Mouse (Mus musculus): ENCODE measurements around the gene Ifnar1. TPM values are rescaled to one million over a fixed set of nuclear protein-coding genes. Genes with fewer than 3 reads are reported as not detected.

Gene Ifnar1
- polyA plus RNA-seq, 1 experiment from 2014 or later, result 61.4 TPM

DNA sequence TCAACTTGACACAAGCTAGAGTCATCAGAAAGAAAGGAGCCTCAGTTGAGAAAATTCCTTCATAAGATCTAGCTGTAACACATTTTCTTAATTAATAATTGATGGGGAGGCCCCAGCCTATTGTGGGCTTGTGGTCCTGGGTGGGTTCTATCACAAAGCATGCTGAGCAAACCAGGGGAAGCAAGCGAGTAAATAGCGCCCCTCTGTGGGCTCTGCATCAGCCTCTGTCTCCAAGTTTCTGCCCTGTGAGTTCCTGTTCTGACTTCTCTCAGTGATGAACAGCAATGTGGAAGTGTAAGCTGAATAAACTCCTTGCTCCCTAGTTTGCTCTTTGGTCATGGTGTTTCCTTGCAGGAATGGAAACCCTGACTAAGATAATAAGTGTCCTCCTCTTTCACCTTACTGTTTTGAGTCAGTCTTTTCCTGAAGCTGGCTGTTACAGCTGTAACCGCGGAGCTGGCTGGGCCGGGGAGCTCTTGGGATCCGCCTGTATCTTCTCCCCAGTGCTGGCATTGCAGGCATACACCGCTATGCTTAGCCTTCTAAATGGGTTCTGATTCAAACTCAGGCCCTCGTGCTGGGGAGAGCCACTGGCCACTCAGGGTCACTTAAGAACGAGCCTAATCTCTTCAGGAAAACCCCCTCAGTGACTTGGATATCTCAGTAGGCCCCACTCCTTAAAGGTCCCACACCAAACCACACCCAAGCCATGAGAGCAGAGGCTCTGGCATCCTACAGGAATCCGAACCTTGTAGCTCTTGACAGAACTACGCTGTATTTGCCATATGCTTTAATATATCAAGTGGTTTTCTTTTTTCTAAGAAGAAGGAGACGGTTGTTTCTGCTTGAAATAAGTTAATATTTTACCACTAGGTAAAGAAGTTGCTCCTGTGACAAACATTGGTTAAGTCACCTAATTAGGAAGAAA lies 34.6 kb upstream of the Ifnar1 start:
- 87% methylated on average over 12 of the region's 12 CpGs for WGBS
- H3K27me3 ChIP-seq (ENCODE audit: low read depth, poor library complexity, severe bottlenecking), result no peaks in the 10 kb centered on the region
- no peak overlapping the region for H3K4me3 ChIP-seq
- no peak overlapping the region for H3K27ac ChIP-seq
- no peaks in the 10 kb centered on the region for H3K9me3 ChIP-seq (replicated peaks)
- H3K36me3 ChIP-seq, result no peaks in the 10 kb centered on the region
- no peak for DNase-seq (ENCODE audit: low spot score)
- peaks cover 7% of the 10 kb centered on the region; the same call in 1 of the 2 replicates for H3K4me1 ChIP-seq

DNA sequence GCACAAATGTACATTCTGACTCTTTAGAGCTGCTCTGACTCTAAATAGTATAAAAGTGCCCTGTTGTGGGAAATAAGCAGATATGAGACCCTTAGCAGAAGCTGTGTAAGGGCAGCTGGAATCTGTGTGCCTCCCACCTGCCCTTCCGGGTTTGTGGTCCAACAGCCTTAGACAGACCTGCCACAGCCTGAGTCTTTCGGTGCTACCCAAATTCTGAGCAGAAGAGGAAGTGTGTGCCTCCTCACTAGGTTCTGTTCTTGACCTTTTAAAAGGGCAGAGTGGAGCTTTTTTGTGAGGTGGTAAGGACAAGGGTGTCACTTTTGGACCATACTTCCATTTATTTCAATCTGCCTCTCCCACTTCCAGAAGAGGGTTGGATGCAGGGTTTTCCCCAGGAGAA lies 33.1 kb upstream of the Ifnar1 start:
- WGBS, result 90% methylated on average over 2 of the region's 2 CpGs
- Histone ChIP-seq H3K4me1 (peaks cover 7% of the 10 kb centered on the region; the same call in 1 of the 2 replicates), H3K27me3 (ENCODE audit: low read depth, poor library complexity, severe bottlenecking) (no peaks in the 10 kb centered on the region), H3K36me3 (no peaks in the 10 kb centered on the region), H3K27ac (no peak overlapping the region), H3K4me3 (no peak overlapping the region), H3K9me3 (replicated peaks) (no peaks in the 10 kb centered on the region)
- no peak for DNase-seq (ENCODE audit: low spot score)

DNA sequence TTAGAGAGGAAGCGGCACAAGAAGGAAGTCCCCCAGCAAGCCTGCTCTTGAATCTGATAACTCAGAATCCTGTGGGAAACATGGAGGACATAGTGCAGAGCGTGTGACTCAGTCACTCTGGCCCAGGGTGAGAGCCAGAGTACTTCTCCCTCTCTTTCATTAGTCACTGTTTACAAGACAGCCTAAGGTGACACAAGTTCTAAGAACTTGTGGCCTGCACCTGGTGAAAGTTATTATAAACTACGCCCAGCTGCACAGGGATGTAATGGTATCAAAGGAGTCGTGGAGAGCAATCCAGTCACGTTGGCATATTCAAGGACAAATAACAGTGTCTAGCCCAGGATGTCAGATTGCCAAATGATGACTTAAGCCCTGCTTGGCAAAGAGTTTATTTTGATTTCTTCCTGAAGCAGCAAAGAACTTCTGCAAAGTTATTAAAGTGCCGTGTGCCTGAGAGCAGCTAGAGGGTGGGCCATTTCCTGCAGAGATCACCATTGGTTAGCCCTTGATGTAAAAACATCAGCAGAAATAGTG lies 32.6 kb upstream of the Ifnar1 start:
- Histone ChIP-seq H3K4me3 (no peak overlapping the region), H3K27me3 (ENCODE audit: low read depth, poor library complexity, severe bottlenecking) (no peaks in the 10 kb centered on the region), H3K9me3 (replicated peaks) (no peaks in the 10 kb centered on the region), H3K4me1 (0 out of 2 replicates have a peak, but pooled peaks cover 3% of the 10 kb centered on the region), H3K27ac (no peak overlapping the region), H3K36me3 (no peaks in the 10 kb centered on the region)
- DNase-seq (ENCODE audit: low spot score), result no peak
- WGBS, result 77% methylated on average over 6 of the region's 6 CpGs

DNA sequence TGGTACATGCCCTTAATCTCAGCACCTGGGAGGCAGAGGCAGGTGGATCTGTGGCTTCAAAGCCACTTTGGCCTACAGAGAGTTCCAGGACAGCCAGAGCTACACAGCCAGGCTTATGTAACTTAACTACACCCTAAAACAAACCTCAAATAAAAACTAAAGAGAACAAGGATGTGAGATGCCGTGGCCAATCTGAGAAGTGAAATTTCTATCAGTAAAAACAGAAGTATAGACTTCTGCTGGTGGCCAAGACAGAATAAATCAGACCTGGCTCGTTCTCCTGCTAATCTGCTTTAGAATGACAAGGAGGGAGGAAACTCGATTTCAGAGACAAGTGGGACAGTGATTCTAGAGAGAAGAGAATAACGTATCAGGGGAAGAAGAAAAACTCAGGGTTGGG lies 29.2 kb upstream of the Ifnar1 start:
- Histone ChIP-seq H3K4me1 (0 out of 2 replicates have a peak, but pooled peaks cover 3% of the 10 kb centered on the region), H3K4me3 (no peak overlapping the region), H3K27me3 (ENCODE audit: low read depth, poor library complexity, severe bottlenecking) (no peaks in the 10 kb centered on the region), H3K27ac (no peak overlapping the region), H3K36me3 (no peaks in the 10 kb centered on the region), H3K9me3 (replicated peaks) (no peaks in the 10 kb centered on the region)
- no peak for DNase-seq (ENCODE audit: low spot score)
- 78% methylated on average over 4 of the region's 4 CpGs for WGBS

DNA sequence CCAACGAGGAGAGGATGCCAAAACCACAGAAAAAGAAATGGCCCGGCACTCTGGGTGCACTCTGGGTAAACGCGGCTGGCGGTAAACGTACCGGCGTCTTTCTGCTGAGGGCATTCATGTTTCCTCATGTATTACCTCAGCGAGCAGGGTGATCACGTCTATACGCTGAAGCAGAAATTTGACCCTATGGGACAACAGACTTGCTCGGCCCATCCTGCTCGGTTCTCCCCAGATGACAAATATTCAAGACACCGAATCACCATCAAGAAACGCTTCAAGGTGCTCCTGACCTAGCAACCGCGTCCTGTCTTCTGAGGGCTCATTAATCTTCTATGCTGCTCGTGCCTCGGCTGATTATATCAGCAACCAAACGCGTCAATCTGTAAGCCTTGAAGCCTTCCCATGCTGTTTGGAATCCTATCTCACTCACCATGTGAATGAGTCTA lies 26.7 kb upstream of the Ifnar1 start:
- H3K4me3 ChIP-seq, result no peak overlapping the region
- WGBS, result 82% methylated on average over 21 of the region's 21 CpGs
- no peaks in the 10 kb centered on the region for H3K36me3 ChIP-seq
- no peak for DNase-seq (ENCODE audit: low spot score)
- H3K27me3 ChIP-seq (ENCODE audit: low read depth, poor library complexity, severe bottlenecking), result no peaks in the 10 kb centered on the region
- H3K9me3 ChIP-seq (replicated peaks), result no peaks in the 10 kb centered on the region
- H3K4me1 ChIP-seq, result peaks cover 6% of the 10 kb centered on the region
- H3K27ac ChIP-seq, result no peak overlapping the region

DNA sequence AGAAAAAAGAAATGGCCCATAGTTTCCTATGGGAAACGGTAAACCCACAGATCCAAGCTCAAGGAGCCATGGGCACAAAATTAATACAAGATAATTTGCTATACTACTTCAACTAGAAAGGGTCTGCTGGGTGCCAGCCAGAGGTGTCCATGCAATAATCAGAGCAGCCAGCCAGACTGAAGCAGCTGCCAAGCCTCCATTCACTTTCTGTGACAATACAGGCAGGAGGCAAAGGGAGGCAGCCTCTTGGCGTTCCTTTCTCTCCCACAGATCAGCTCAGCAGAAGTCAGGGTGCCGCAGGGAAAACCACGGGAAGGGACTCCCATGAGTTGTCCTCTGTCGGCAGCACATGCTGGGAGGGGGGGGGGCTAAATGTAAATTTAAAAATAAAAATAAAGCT lies 26.1 kb upstream of the Ifnar1 start:
- Histone ChIP-seq H3K27me3 (ENCODE audit: low read depth, poor library complexity, severe bottlenecking) (no peaks in the 10 kb centered on the region), H3K4me3 (no peak overlapping the region), H3K9me3 (replicated peaks) (no peaks in the 10 kb centered on the region), H3K36me3 (no peaks in the 10 kb centered on the region), H3K4me1 (peaks cover 6% of the 10 kb centered on the region), H3K27ac (no peak overlapping the region)
- WGBS, result 76% methylated on average over 5 of the region's 5 CpGs
- DNase-seq (ENCODE audit: low spot score), result no peak

DNA sequence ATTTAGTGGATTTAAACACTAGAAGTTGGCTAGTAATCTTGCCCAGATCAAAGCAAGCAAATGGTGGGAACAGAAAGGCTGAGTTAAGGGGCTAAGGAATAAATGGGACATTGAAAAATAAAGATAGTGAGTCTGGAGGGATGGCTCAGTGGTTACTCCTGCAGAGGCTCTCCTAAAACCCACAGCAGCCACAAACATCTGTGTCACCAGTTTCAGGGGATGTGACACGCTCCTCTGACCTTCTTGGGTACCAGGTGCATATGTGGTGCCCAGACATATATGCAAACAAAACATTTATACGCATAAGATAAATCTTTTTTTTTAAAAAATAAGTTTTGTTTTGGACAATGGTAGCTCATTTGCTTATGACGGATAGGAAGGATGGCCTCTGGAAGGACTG lies 25.6 kb upstream of the Ifnar1 start:
- no peak for DNase-seq (ENCODE audit: low spot score)
- 92% methylated on average over 3 of the region's 3 CpGs for WGBS

DNA sequence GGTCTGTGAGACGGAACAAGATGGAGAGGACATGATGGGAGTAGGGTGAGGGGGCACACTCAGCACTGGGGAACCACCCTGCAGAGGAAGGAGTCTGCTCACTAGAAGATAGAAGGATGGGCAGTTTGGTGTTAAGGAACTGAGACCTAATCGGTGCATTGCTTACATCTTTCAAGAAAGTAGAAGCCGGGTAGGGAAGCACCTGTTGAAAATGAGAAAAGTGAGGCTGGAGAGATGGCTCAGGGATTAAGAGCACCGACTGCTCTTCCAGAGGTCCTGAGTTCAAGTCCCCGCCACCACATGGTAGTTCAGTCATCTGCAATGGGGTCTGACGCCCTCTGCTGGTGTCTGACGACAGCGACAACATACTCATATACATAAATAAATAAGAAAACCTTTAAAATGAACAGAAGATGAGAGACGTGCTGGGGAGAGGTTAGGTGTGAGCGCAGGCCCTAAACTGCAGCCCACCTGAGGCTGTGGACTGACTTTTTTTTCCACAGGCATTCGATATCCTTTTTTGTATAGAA lies 25.1 kb upstream of the Ifnar1 start:
- Histone ChIP-seq H3K36me3 (no peaks in the 10 kb centered on the region), H3K4me3 (no peak overlapping the region), H3K9me3 (replicated peaks) (no peaks in the 10 kb centered on the region), H3K27me3 (ENCODE audit: low read depth, poor library complexity, severe bottlenecking) (no peaks in the 10 kb centered on the region), H3K27ac (no peak overlapping the region), H3K4me1 (peaks cover 13% of the 10 kb centered on the region)
- WGBS, result 73% methylated on average over 11 of the region's 11 CpGs
- DNase-seq (ENCODE audit: low spot score), result no peak

More for the DNA sequence above, 25.6 kb upstream of the Ifnar1 start:
- no peaks in the 10 kb centered on the region for H3K27me3 ChIP-seq (ENCODE audit: low read depth, poor library complexity, severe bottlenecking)
- H3K4me1 ChIP-seq, result peaks cover 9% of the 10 kb centered on the region
- no peak overlapping the region for H3K27ac ChIP-seq
- no peak overlapping the region for H3K4me3 ChIP-seq
- H3K9me3 ChIP-seq (replicated peaks), result no peaks in the 10 kb centered on the region
- no peaks in the 10 kb centered on the region for H3K36me3 ChIP-seq

DNA sequence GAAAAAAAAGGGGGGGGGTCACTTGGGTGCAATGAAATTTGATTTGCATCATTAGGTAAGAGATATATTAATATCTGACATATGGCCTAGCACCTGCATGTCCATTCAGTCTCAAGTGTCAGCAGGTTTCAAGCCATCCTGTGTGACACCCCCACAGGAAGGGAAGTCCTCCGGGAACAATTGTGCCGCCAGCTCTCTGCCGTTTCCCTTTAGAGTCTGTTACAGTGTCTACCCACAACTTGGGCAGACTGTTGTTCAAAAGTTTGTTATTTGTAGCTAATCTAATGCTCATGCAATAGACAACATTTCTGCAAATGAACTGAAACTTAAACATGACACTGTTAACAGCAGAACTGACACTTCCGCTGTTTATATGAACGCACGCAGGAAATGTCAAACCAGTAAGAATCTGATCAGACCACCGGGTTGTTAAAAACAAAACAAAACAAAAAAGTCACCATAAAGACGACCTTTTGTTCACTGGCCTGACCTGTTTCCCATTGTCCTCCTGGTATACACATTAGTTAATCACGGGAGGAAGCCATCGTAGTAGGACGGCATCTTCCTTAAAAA lies 23.9 kb upstream of the Ifnar1 start:
- WGBS, result 80% methylated on average over 11 of the region's 11 CpGs
- no peak for DNase-seq (ENCODE audit: low spot score)
- no peak overlapping the region for H3K27ac ChIP-seq
- no peak overlapping the region for H3K4me3 ChIP-seq
- no peaks in the 10 kb centered on the region for H3K36me3 ChIP-seq
- no peaks in the 10 kb centered on the region for H3K27me3 ChIP-seq (ENCODE audit: low read depth, poor library complexity, severe bottlenecking)
- H3K9me3 ChIP-seq (replicated peaks), result no peaks in the 10 kb centered on the region
- peaks cover 23% of the 10 kb centered on the region for H3K4me1 ChIP-seq

DNA sequence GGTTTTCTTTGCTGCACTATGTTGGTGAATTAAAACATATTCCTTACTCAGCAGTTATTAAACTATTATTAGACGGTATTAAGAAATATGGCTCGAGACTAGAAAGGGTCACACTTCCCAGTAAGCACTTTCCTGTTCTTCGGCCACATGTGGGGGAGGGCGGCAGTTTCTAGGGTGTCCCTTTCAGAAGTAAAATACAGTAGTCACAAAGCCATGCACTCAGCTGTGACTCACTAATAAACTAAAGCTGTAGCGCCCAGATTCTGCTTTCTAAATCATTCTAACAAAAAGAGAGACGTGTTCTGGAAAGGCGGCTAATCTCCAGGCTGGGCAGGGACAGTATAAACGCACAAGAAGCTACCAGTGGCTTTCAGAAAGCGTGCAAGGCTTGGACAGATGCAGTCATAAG lies 23.3 kb upstream of the Ifnar1 start:
- Histone ChIP-seq H3K27ac (no peak overlapping the region), H3K4me3 (no peak overlapping the region), H3K4me1 (peaks cover 30% of the 10 kb centered on the region), H3K9me3 (replicated peaks) (no peaks in the 10 kb centered on the region), H3K27me3 (ENCODE audit: low read depth, poor library complexity, severe bottlenecking) (no peaks in the 10 kb centered on the region), H3K36me3 (no peaks in the 10 kb centered on the region)
- DNase-seq (ENCODE audit: low spot score), result no peak
- 68% methylated on average over 9 of the region's 9 CpGs for WGBS

DNA sequence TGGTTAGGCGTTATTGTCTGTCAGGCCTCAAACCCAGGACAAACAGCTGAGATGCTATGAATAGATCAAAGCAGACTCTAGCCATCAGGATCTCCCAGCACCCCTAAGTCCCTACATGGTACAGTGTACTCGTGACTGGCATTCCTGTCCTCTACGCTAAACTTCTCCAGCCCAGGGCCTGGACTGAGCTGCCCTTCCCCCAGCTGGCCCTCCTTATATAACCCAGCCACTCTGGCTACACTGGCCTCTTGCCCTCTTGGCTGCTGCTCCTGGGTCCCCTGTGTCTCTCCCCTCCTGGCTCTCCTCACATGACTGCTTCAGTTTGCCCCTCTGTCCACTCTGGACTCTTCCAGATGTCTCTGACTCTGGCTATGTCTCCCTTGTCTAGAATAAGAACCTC lies 22.4 kb upstream of the Ifnar1 start:
- DNase-seq (ENCODE audit: low spot score), result no peak
- Histone ChIP-seq H3K4me3 (no peak overlapping the region), H3K36me3 (no peaks in the 10 kb centered on the region), H3K4me1 (peaks cover 32% of the 10 kb centered on the region), H3K9me3 (replicated peaks) (no peaks in the 10 kb centered on the region), H3K27ac (no peak overlapping the region), H3K27me3 (ENCODE audit: low read depth, poor library complexity, severe bottlenecking) (no peaks in the 10 kb centered on the region)
- 73% methylated on average over 3 of the region's 3 CpGs for WGBS

DNA sequence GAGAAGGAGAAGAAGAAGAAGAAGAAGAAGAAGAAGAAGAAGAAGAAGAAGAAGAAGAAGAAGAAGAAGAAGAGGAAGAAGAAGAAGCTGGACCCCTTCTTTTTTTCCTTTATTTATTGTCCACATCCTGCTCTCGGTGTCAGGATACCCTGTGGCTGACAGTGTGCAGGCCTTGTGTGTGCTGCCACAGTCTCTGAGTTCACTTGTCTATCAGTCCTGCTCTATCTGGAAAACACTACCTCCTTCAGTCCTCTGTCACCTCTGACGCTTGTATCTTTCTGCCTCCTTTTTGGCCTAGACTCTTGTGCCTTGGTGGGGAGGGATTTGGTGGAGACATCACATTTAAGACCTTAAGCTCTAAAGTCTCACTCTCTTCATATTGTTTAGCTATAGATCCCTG lies 21.6 kb upstream of the Ifnar1 start:
- Histone ChIP-seq H3K9me3 (replicated peaks) (no peaks in the 10 kb centered on the region), H3K4me3 (no peak overlapping the region), H3K27me3 (ENCODE audit: low read depth, poor library complexity, severe bottlenecking) (no peaks in the 10 kb centered on the region), H3K27ac (no peak overlapping the region), H3K36me3 (peaks cover 5% of the 10 kb centered on the region; the same call in 1 of the 2 replicates), H3K4me1 (peaks cover 32% of the 10 kb centered on the region)
- WGBS, result 83% methylated on average over 2 of the region's 2 CpGs
- no peak for DNase-seq (ENCODE audit: low spot score)
